Mouse (Mus musculus) midbrain, embryonic 14.5 days (tissue): ENCODE measurements around the gene Heca. TPM values are rescaled to one million over a fixed set of nuclear protein-coding genes. Genes with fewer than 3 reads are reported as not detected.

Experiments used
- ATAC-seq: fragments of 200-750 bp; cut with Nextera tagmentation; 2 replicates; pipeline ENCODE4 v1.8.0; 2017; ENCODE audit warnings: moderate number of reproducible peaks, moderate library complexity; ENCODE audit not compliant: low FRiP score, low TSS enrichment
- DNase-seq: peaks from one replicate; pipeline ENCODE4 v3.0.0-alpha.2; 2015
- H3K27ac ChIP-seq: fragments of 300-500 bp; sonication (generic); replicated peaks from 2 replicates; pipeline ENCODE4 v1.5.1; 2014; ENCODE audit warnings: mild to moderate bottlenecking, low read depth, low read length, moderate library complexity
- H3K27me3 ChIP-seq: fragments of 300-500 bp; sonication (generic); 2 replicates; pipeline ENCODE4 v1.6.1; 2014; ENCODE audit warnings: low read length, control low read depth, mixed read lengths; ENCODE audit not compliant: control insufficient read depth, insufficient read depth
- H3K36me3 ChIP-seq: fragments of 300-500 bp; sonication (generic); 2 replicates; pipeline ENCODE4 v1.6.1; 2014; ENCODE audit warnings: low read length, control low read depth; ENCODE audit not compliant: control insufficient read depth, insufficient read depth
- H3K4me1 ChIP-seq: fragments of 300-500 bp; sonication (generic); 2 replicates; pipeline ENCODE4 v1.6.1; 2014; ENCODE audit warnings: mild to moderate bottlenecking, antibody characterized with exemption, low read length, control low read depth; ENCODE audit not compliant: control insufficient read depth, insufficient read depth
- H3K4me2 ChIP-seq: fragments of 300-500 bp; sonication (generic); 2 replicates; pipeline ENCODE4 v1.6.1; 2014; ENCODE audit warnings: mild to moderate bottlenecking, low read length, moderate library complexity
- H3K4me3 ChIP-seq: fragments of 300-500 bp; sonication (generic); replicated peaks from 2 replicates; pipeline ENCODE4 v1.5.1; 2014; ENCODE audit warnings: low read depth, low read length
- H3K9ac ChIP-seq: fragments of 300-500 bp; sonication (generic); replicated peaks from 2 replicates; pipeline ENCODE4 v1.6.1; 2014; ENCODE audit warnings: mild to moderate bottlenecking, low read length, moderate library complexity
- H3K9me3 ChIP-seq: fragments of 300-500 bp; sonication (generic); 2 replicates; pipeline ENCODE4 v1.6.1; 2016; ENCODE audit warnings: low read length, control low read depth, mixed read lengths; ENCODE audit not compliant: control insufficient read depth
- WGBS: fragments of 180-500 bp; shearing (Covaris S2); extraction: QIAGEN DNeasy Blood & Tissue Kit; methylation state at CpG from one replicate; pipeline ENCODE4 v1.1.7; 2014; 5-methylcytosine and 5-hydroxymethylcytosine counted together
- polyA plus RNA-seq: library from polyadenylated mRNA; unstranded; fragments of >200 nt; fragmentation: Nextera tagmentation; extraction: Ambion mirVana; gene quantifications from 2 replicates; pipeline ENCODE4 v1.2.1, GENCODE M21; 2014

Heca gene
- polyA plus RNA-seq, 1 experiment from 2014 or later, result 7.3 TPM

DNA sequence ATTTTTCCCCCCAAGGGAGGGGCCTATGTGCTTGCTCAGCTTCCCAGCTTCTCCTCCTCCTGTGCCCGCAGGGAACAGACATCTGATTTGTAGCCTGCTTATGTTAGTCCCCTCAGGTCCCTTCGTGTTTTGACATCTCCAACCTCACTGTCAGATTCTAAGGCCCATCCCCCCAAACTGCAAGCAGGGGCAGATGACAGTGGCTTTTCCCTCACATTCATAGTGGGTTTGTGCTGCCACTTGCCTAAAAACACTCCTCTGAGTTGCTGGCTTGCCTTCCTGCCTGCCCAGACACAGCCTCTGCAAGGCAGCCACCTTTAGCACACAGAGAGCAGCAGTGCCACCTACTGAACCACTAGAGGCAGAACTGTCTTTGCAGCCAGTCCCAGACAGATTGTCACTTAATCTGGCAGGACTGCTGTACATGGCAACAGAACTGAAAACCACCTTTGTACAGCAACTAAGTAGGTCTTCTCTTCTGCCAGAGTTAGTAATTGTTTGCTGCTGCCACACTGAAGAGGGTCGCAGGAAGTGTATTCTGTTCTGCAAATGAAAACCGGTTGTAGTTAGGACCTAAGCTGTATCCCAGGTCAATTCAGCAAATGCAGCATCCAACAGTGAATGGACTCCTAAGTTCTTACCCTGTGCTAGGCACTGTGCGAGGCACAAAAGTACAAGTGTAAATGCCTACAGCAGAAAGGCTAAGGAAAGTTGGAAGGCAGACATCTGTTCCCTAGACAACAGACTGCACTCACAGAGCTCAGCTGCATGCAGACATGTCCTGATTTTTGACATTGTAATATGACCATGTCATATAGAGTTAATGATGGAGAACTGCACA lies 77.8 kb downstream of the Heca start:
- Histone ChIP-seq H3K4me3 (no peak overlapping the region), H3K4me2 (no peak overlapping the region), H3K9me3 (no peaks in the 10 kb centered on the region), H3K27me3 (no peaks in the 10 kb centered on the region), H3K36me3 (no peaks in the 10 kb centered on the region), H3K9ac (no peak overlapping the region), H3K27ac (no peak overlapping the region), H3K4me1 (no peaks in the 10 kb centered on the region)
- peak; percentile 85 for DNase-seq
- peak; percentile 91 for ATAC-seq
- WGBS, result 22% methylated on average over 5 of the region's 5 CpGs

DNA sequence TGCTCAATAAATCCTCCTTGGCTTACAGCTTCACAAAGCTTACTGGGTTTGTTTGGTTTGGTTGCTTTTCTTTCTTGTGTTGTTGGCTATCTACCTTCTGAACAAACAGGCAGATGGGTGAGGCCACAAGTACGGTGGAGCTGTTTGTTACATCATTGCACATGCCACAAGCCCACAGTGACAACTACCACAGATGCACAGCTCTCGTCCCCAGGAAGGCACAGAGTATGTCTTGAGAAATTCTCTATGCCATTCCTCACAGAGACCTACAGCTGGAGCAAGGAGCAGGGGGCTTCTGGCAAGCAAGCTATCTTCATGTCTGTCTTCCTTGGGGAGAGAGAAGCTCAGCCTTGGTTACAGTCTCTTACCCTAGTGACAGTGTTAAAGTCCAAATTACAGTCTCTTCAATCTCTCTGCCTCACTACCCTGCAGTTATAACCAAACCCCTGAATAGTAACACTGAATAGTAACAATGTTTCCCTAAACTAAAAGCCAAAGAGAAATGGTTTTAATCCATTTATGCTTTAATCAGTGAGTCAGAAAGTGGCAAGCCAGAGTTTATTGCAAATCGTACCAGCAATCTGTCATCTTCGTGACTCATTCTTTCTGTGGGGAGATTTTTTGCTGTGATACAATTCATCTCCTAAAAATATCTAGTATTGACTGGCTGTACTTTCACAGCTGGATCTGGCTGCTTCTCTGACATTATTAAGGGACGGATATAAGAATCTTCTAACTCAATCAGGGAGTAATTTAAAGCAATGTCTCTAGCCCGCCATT lies 87.0 kb downstream of the Heca start:
- DNase-seq (no peak), ATAC-seq (no peak)
- Histone ChIP-seq H3K36me3 (no peaks in the 10 kb centered on the region), H3K27me3 (no peaks in the 10 kb centered on the region), H3K27ac (no peak overlapping the region), H3K4me2 (no peak overlapping the region), H3K9me3 (no peaks in the 10 kb centered on the region), H3K4me3 (no peak overlapping the region), H3K4me1 (no peaks in the 10 kb centered on the region), H3K9ac (no peak overlapping the region)
- 82% methylated on average over 6 of the region's 6 CpGs for WGBS

DNA sequence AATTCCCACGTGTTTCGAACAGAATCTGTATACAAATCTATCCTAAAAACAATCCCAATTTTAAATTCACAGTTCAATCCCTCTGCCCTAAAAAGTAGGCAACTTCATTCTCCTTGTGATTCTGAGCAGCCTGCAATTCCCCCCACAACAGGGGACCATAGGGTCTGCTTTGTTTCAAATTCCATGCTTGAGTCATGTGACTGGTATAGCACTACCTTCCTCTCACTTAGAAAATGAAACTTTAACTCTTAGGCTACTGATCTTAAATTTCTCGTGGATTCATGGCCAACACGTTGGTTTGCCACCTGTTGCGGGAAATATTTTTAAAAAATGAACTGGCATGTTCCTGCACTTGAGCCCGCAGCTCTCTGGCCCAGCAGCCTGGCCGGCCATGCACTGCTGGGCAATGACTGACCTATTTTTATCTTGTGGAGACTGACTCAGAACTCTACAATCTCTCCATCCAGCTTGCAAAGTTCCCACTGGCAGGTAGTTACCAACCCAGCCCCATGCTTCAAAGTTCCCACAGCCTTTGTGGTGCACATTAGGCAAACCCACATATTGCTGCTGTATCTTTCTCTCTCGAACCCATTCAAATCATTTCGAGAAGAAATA lies 90.1 kb downstream of the Heca start:
- WGBS, result 91% methylated on average over 9 of the region's 9 CpGs
- Histone ChIP-seq H3K4me2 (no peak overlapping the region), H3K27me3 (no peaks in the 10 kb centered on the region), H3K4me1 (no peaks in the 10 kb centered on the region), H3K4me3 (no peak overlapping the region), H3K9ac (no peak overlapping the region), H3K27ac (no peak overlapping the region), H3K36me3 (no peaks in the 10 kb centered on the region), H3K9me3 (no peaks in the 10 kb centered on the region)
- ATAC-seq (no peak), DNase-seq (no peak)

DNA sequence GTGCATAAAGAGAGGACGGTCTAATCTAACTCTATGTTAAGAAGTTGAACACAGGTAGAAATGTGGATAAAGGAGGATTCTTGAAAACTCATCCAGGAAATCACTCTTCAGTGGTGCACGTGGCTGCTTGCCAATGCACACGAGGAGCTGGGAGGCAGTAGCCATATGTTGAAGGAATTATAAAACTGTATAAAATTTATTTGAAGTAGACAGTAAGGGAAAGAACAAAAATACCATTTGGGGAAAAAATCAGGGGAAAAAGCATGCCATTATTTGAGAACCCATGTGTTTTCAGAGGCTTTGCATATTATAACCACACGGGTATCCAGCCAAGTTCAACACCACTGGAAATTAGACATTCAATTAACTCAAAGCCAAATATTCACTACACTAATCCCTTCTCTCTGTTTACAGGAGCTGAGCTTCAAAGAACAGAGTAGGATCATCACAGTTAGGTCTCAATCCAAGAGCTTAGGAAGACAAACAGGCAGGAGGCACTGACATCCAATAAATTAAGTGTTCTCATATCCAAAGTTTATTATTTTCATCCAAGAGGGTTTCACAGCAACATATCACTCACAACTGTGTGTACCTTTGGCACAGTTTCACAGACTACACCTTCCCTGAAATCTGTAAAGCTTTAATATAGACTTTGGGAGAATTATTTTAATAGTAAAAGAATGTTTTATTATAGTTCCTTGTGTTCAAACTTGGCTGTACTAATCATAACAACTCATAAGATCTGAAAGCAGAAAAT lies 102.9 kb downstream of the Heca start:
- H3K27ac ChIP-seq, result no peak overlapping the region
- DNase-seq (peak; percentile 9), ATAC-seq (no peak)
- H3K4me3 ChIP-seq, result no peak overlapping the region
- no peak overlapping the region for H3K9ac ChIP-seq
- no peaks in the 10 kb centered on the region for H3K36me3 ChIP-seq
- WGBS, result 67% methylated on average over 4 of the region's 4 CpGs
- H3K4me2 ChIP-seq, result no peak overlapping the region
- no peaks in the 10 kb centered on the region for H3K4me1 ChIP-seq
- H3K9me3 ChIP-seq, result no peaks in the 10 kb centered on the region
- no peaks in the 10 kb centered on the region for H3K27me3 ChIP-seq

DNA sequence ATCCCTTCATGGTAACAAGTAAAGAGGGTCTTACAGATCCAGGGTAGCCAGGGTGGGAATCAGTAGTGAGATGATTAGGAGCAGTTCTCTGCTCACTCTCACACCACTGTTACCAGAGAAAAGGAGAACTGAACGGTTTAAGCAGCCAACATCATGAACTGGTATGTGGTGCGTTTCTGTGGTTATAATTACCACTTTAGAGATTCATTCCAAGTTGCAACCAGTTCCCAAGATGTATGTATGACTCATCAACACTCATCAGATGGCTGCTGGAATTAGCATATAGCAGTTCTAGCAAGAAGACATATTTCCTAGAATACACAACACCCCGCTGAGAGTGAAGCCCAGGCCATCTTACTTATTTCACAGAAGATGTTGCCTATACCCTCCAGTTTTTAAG lies 105.8 kb downstream of the Heca start:
- Histone ChIP-seq H3K9me3 (no peaks in the 10 kb centered on the region), H3K27ac (no peak overlapping the region), H3K9ac (no peak overlapping the region), H3K36me3 (no peaks in the 10 kb centered on the region), H3K27me3 (no peaks in the 10 kb centered on the region), H3K4me3 (no peak overlapping the region), H3K4me1 (no peaks in the 10 kb centered on the region), H3K4me2 (no peak overlapping the region)
- 93% methylated on average over 3 of the region's 3 CpGs for WGBS
- ATAC-seq (no peak), DNase-seq (no peak)

DNA sequence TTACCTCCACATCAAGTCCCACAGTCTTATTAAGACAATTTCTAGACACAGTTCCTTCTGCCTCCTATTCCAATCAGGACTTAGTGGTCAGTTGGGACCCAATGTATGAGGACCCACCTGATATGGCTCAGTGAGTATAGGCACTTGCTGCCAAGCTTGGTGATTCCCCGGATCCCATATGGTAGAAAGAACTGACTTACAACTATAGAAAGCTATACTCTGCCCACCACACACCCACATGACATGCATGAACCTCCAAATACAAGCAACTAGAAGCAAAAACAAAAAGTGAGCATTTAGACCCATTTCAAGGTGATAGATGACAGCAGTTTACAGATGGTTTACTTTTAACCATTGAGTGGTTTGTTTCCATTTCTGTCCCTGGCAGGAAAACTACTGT lies 111.6 kb downstream of the Heca start:
- ATAC-seq, result no peak
- H3K9ac ChIP-seq, result no peak overlapping the region

DNA sequence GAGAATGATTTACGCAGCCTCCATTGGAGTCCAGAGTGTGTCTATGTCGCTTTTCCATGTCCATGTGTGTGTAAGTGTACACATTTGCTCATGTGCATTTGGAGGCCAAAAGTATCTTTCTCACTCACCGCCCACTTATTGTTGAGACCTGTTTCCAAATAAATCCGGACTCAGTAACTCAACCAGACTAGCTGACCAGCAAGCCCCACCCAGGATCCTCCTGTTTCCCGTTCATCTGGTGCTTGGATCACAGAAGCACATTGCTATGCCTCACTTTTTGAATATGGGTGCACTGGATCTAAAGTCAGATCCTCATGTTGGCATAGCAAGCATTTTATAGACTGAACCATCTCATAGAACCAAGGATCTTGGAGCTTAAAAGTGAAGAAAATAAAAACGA lies 112.8 kb downstream of the Heca start:
- DNase-seq (no peak), ATAC-seq (no peak)
- Histone ChIP-seq H3K27ac (no peak overlapping the region), H3K9ac (no peak overlapping the region), H3K4me1 (peaks cover 7% of the 10 kb centered on the region; the same call in 1 of the 2 replicates), H3K36me3 (no peaks in the 10 kb centered on the region), H3K4me3 (no peak overlapping the region), H3K4me2 (no peak overlapping the region), H3K9me3 (no peaks in the 10 kb centered on the region), H3K27me3 (no peaks in the 10 kb centered on the region)
- WGBS, result 94% methylated on average over 6 of the region's 6 CpGs

More for the DNA sequence above, 111.6 kb downstream of the Heca start:
- Histone ChIP-seq H3K27ac (no peak overlapping the region), H3K4me3 (no peak overlapping the region), H3K4me1 (peaks cover under 1% of the 10 kb centered on the region; the same call in 1 of the 2 replicates), H3K36me3 (no peaks in the 10 kb centered on the region), H3K9me3 (no peaks in the 10 kb centered on the region), H3K27me3 (no peaks in the 10 kb centered on the region), H3K4me2 (no peak overlapping the region)
- WGBS, result 93% methylated on average over 1 of the region's 1 CpGs
- DNase-seq, result no peak

DNA sequence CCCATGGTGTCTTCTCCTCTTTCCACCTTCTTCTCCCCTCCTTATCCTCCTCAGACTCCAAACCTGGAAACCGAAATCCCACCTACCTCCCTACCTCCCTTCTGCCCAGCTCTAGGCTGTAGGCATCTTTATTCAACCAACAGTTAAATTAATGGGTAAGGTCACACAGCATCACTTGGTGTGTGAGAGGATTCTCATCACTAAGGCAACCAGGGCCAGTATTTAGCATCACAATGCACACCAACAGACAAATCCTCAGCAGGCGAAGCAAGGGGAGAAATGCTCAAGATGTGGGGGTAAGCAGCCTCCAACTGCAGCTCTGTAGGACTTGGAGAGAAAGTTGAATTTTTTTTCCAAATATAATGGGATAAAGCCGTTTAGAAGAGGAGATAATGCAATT lies 116.8 kb downstream of the Heca start:
- H3K4me2 ChIP-seq, result no peak overlapping the region
- WGBS, result 6% methylated on average over 3 of the region's 3 CpGs
- no peak for ATAC-seq

More for the DNA sequence above, 116.8 kb downstream of the Heca start:
- no peak overlapping the region for H3K27ac ChIP-seq
- no peaks in the 10 kb centered on the region for H3K36me3 ChIP-seq
- no peak overlapping the region for H3K4me3 ChIP-seq
- peak; percentile 43 for DNase-seq
- H3K4me1 ChIP-seq, result peaks cover 7% of the 10 kb centered on the region; the same call in 1 of the 2 replicates
- H3K9me3 ChIP-seq, result no peaks in the 10 kb centered on the region
- H3K9ac ChIP-seq, result no peak overlapping the region
- H3K27me3 ChIP-seq, result no peaks in the 10 kb centered on the region
